Mouse (Mus musculus): ENCODE measurements around the gene Ldb1. TPM values are rescaled to one million over a fixed set of nuclear protein-coding genes. Genes with fewer than 3 reads are reported as not detected.
"Not testable (repeated sequence)": the region's sequence is repeated elsewhere in the genome, so short reads cannot be mapped to it uniquely, and the experiment has no call there.

Gene Ldb1
- polyA plus RNA-seq, 1 experiment from 2014 or later = 68.0 TPM

DNA sequence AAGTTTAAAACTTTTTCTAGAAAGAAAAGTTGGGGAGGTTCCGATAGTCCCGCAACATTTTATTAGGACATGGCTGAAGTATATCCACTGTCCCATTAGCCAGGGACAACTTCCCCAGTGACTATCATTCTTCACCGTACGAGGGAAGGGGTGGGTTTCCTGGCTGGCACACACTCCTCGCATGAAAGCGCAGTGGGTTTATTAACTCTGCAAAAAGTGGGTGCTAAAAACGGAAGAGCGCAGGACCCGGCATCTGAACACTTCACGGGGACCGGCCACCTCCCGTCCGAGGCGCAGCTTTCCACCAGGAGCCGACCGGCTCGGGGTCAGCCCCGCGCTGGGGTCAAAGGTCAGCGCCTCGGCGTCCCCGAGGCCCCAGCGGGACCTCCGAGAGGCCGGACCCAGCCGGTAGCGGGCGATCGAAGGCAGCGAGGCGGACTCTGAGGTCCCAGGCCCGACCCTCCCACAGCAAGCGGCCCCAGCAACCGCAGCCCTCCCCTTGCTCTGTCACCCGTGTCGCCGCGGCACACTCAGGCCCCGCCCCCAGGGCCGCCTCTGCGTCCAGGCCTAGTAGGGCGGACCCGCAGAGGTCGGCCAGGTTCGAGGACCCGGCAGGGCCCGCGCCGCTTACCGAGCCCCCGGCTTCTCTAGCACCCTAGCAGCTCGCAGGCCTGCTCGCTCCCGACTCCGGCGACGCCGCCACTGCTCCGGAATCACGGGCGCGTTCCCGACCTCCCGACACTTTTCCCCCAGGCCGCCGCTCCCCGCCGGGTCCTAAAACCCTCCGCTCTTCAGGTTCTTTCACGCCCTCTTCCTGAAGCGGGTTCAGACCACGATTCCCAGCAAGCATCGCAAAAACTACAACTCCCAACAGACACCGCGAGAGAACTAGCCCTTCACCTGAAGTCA lies 47.0 kb downstream of the Ldb1 start, which contains the start of gene Armh3:
Armh3 (minus strand) TSS at position 704 of the 909 bp plus-strand sequence.
- Histone ChIP-seq H3K9ac (ENCODE audit: low read length) (peak within 1 kb of the TSS; percentile 97), H3K9me3 (replicated peaks; ENCODE audit: control insufficient read depth, low read length) (no peaks in the 10 kb centered on the region), H3K36me3 (ENCODE audit: control insufficient read depth, insufficient read depth) (no peaks in the 10 kb centered on the region), H3K4me3 (ENCODE audit: low read length) (peak within 1 kb of the TSS; percentile 82), H3K4me1 (ENCODE audit: control insufficient read depth, insufficient read depth, low read length) (peaks cover 7% of the 10 kb centered on the region), H3K4me2 (ENCODE audit: low read depth, low read length) (peak within 1 kb of the TSS; percentile 88), H3K27ac (ENCODE audit: low read length) (peak within 1 kb of the TSS; percentile 96), H3K27me3 (ENCODE audit: control insufficient read depth, insufficient read depth, low read length) (no peaks in the 10 kb centered on the region)
- 1% methylated on average over 70 of the region's 76 CpGs for WGBS
- peak; percentile 95 for ATAC-seq (replicated peaks; ENCODE audit: extremely low read depth, insufficient read depth, low FRiP score)

DNA sequence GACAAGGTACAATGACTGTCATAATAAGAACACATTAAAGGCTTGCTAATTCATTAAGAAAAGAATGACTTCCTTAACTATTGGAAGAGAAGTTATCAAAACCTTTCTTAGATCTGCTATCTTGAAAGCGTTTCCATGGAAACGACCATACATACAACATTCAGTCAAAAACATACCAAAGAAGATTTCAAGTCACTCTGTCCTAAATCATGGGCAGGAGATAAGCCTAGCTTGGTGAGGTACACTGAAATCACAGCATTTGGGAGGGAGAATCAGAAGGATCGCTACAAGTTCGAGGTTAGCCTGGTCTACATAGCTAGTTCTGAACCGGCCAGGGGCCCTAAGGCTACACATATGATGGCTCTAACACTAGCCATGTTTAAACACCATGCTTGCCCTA lies 47.6 kb downstream of the Ldb1 start:
- H3K4me3 ChIP-seq (ENCODE audit: low read length) = peak overlapping the region; percentile 82
- peak overlapping the region; percentile 88 for H3K4me2 ChIP-seq (ENCODE audit: low read depth, low read length)
- H3K9ac ChIP-seq (ENCODE audit: low read length) = peak overlapping the region; percentile 97
- no peak for ATAC-seq (replicated peaks; ENCODE audit: extremely low read depth, insufficient read depth, low FRiP score)
- 64% methylated on average over 5 of the region's 5 CpGs for WGBS
- peak overlapping the region; percentile 96 for H3K27ac ChIP-seq (ENCODE audit: low read length)
- H3K9me3 ChIP-seq (replicated peaks; ENCODE audit: control insufficient read depth, low read length) = no peaks in the 10 kb centered on the region
- peaks cover 7% of the 10 kb centered on the region for H3K4me1 ChIP-seq (ENCODE audit: control insufficient read depth, insufficient read depth, low read length)
- no peaks in the 10 kb centered on the region for H3K27me3 ChIP-seq (ENCODE audit: control insufficient read depth, insufficient read depth, low read length)
- no peaks in the 10 kb centered on the region for H3K36me3 ChIP-seq (ENCODE audit: control insufficient read depth, insufficient read depth)

DNA sequence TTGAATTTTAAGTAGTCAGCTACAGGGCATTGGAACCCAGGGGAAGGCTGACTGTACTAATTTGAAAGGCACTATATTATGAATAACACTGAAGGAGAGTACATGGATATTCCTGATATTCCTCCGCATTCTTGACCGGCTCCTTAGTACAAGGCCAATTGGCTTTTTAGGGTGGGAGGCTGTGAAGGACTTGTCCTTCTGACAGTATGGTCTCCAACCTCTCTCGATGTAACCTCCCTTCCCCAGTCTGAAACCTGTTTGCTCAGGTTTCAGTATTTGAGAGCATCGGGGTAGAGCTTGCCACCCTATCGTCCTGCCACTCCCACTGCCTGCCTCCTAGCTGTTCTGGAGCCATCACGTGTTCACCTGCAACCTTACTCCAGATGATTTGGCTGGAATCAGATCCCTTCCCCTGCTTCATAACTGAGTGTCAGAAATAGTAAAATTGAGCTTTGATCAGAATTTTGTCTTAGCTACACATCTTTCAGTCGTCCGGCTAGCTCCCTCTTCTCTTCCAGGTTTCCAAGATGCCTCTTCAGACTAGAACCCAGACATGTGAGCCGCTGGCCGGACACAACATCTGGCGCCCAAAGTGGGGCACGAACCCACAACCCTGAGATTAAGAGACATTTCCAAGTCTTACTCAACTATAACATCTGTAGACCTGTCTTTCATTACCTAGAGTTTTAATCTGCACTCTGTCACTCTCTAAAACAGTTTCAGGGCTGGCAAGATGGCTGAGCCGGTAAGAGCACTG lies 50.9 kb downstream of the Ldb1 start:
- H3K27ac ChIP-seq (ENCODE audit: low read length) = no peak overlapping the region
- no peaks in the 10 kb centered on the region for H3K27me3 ChIP-seq (ENCODE audit: control insufficient read depth, insufficient read depth, low read length)
- H3K9me3 ChIP-seq (replicated peaks; ENCODE audit: control insufficient read depth, low read length) = no peaks in the 10 kb centered on the region
- H3K9ac ChIP-seq (ENCODE audit: low read length) = no peak overlapping the region
- H3K4me1 ChIP-seq (ENCODE audit: control insufficient read depth, insufficient read depth, low read length) = peaks cover 7% of the 10 kb centered on the region
- no peak overlapping the region for H3K4me2 ChIP-seq (ENCODE audit: low read depth, low read length)
- H3K4me3 ChIP-seq (ENCODE audit: low read length) = no peak overlapping the region
- ATAC-seq (replicated peaks; ENCODE audit: extremely low read depth, insufficient read depth, low FRiP score) = no peak
- 95% methylated on average over 13 of the region's 13 CpGs for WGBS
- H3K36me3 ChIP-seq (ENCODE audit: control insufficient read depth, insufficient read depth) = no peaks in the 10 kb centered on the region

DNA sequence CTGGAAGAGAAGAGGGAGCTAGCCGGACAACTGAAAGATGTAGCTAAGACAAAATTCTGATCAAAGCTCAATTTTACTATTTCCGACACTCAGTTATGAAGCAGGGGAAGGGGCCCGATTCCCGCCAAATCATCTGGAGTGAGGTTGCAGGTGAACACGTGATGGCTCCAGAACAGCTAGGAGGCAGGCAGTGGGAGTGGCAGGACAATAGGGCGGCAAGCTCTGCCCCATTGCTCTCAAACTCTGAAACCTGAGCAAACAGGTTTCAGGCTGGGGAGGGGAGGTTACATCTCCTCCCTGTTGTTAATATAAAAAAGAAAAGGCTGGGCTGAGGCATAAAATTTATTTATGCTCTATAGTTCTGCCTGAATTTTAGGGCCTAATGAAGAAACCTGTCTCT lies 51.6 kb downstream of the Ldb1 start:
- not testable (repeated sequence) for H3K9me3 ChIP-seq (replicated peaks; ENCODE audit: control insufficient read depth, low read length); H3K9ac ChIP-seq (ENCODE audit: low read length); H3K36me3 ChIP-seq (ENCODE audit: control insufficient read depth, insufficient read depth); H3K4me2 ChIP-seq (ENCODE audit: low read depth, low read length); H3K27me3 ChIP-seq (ENCODE audit: control insufficient read depth, insufficient read depth, low read length); ATAC-seq (replicated peaks; ENCODE audit: extremely low read depth, insufficient read depth, low FRiP score); H3K4me3 ChIP-seq (ENCODE audit: low read length); H3K4me1 ChIP-seq (ENCODE audit: control insufficient read depth, insufficient read depth, low read length); H3K27ac ChIP-seq (ENCODE audit: low read length)
- 88% methylated on average over 6 of the region's 6 CpGs for WGBS

DNA sequence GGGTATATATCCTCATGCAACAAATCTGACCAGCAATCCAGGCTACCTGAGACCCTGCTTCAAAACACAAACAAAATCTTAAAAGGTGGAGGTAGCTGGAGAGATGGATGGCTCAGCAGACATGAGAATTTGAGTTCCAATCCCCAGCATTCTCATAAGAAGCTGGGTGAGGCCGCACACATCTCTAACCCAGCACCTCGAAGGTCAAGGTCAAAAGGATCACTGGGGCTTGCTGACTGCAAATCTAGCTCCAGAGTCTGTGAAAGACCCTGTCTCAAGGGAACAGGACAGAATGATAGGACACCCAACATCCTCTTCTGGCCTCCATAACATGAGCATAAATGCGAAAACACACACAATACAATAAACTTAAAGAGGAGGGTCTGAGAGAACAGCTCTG lies 53.8 kb downstream of the Ldb1 start:
- no peaks in the 10 kb centered on the region for H3K4me1 ChIP-seq (ENCODE audit: control insufficient read depth, insufficient read depth, low read length)
- no peaks in the 10 kb centered on the region for H3K27me3 ChIP-seq (ENCODE audit: control insufficient read depth, insufficient read depth, low read length)
- no peak overlapping the region for H3K27ac ChIP-seq (ENCODE audit: low read length)
- H3K4me3 ChIP-seq (ENCODE audit: low read length) = no peak overlapping the region
- no peak overlapping the region for H3K9ac ChIP-seq (ENCODE audit: low read length)
- H3K4me2 ChIP-seq (ENCODE audit: low read depth, low read length) = no peak overlapping the region
- no peaks in the 10 kb centered on the region for H3K9me3 ChIP-seq (replicated peaks; ENCODE audit: control insufficient read depth, low read length)
- no peak for ATAC-seq (replicated peaks; ENCODE audit: extremely low read depth, insufficient read depth, low FRiP score)
- no peaks in the 10 kb centered on the region for H3K36me3 ChIP-seq (ENCODE audit: control insufficient read depth, insufficient read depth)
- WGBS = 88% methylated on average over 3 of the region's 3 CpGs

DNA sequence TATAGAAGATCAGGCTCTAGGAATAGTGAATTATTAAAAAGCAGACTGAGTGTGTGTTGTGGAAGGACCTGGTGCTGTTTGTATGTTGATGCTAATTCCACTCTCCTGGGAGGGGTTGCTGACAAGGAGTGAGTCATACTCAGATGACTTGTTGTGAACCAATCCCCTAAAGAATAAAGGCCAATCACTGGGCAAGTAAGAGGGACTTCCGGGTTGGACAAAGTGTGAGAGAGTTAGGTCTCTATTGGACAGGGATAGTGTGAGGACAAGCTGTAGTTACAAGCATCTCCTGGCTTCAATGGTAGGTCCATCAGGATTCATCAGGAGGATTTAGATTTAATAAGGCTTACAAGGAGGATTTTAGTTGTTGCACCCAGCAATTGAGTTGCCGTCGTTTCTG lies 56.8 kb downstream of the Ldb1 start:
- no peak overlapping the region for H3K27ac ChIP-seq (ENCODE audit: low read length)
- no peaks in the 10 kb centered on the region for H3K27me3 ChIP-seq (ENCODE audit: control insufficient read depth, insufficient read depth, low read length)
- H3K9me3 ChIP-seq (replicated peaks; ENCODE audit: control insufficient read depth, low read length) = no peaks in the 10 kb centered on the region
- no peaks in the 10 kb centered on the region for H3K4me1 ChIP-seq (ENCODE audit: control insufficient read depth, insufficient read depth, low read length)
- no peak overlapping the region for H3K4me3 ChIP-seq (ENCODE audit: low read length)
- WGBS = 85% methylated on average over 3 of the region's 3 CpGs
- H3K4me2 ChIP-seq (ENCODE audit: low read depth, low read length) = no peak overlapping the region
- H3K9ac ChIP-seq (ENCODE audit: low read length) = no peak overlapping the region
- no peak for ATAC-seq (replicated peaks; ENCODE audit: extremely low read depth, insufficient read depth, low FRiP score)
- no peaks in the 10 kb centered on the region for H3K36me3 ChIP-seq (ENCODE audit: control insufficient read depth, insufficient read depth)

DNA sequence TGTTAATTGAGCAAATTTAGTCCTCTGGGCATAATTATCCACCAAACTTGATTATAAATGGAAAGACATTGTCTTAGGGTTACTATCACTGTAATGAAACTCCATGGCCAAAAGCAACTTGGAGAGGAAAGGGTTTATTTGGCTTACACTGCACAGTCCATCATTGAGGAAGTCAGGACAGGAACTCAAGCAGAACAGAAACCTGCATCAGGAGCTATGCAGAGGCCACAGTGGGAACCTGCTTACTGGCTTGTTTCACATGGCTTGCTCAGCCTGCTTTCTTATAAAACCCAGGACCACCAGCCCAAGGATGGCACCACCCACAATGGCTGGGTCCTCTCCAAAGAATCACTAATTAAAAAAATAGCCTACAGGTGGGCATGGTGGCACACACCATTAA lies 60.6 kb downstream of the Ldb1 start:
- Histone ChIP-seq H3K9me3 (replicated peaks; ENCODE audit: control insufficient read depth, low read length) (no peaks in the 10 kb centered on the region), H3K4me3 (ENCODE audit: low read length) (no peak overlapping the region), H3K4me1 (ENCODE audit: control insufficient read depth, insufficient read depth, low read length) (no peaks in the 10 kb centered on the region), H3K9ac (ENCODE audit: low read length) (no peak overlapping the region), H3K27ac (ENCODE audit: low read length) (no peak overlapping the region), H3K27me3 (ENCODE audit: control insufficient read depth, insufficient read depth, low read length) (no peaks in the 10 kb centered on the region), H3K4me2 (ENCODE audit: low read depth, low read length) (no peak overlapping the region), H3K36me3 (ENCODE audit: control insufficient read depth, insufficient read depth) (0 out of 2 replicates have a peak, but pooled peaks cover 3% of the 10 kb centered on the region)
- no peak for ATAC-seq (replicated peaks; ENCODE audit: extremely low read depth, insufficient read depth, low FRiP score)

Data from heart, embryonic 16.5 days (tissue).